Mouse (Mus musculus) brain, embryonic 14.5 days (tissue): ENCODE measurements around the gene Tmprss9.

Source experiments
- CTCF ChIP-seq: fragments of 200-500 bp; IDR thresholded peaks from 2 replicates; pipeline ENCODE4 v1.5.1; 2012; ENCODE audit warnings: inconsistent platforms, mild to moderate bottlenecking, moderate library complexity, borderline replicate concordance; ENCODE audit not compliant: insufficient read depth, insufficient read length; ENCODE audit errors: extremely low read depth
- POLR2A ChIP-seq: fragments of 200-500 bp; IDR thresholded peaks from 2 replicates; pipeline ENCODE4 v1.6.1; 2012; ENCODE audit warnings: mild to moderate bottlenecking, inconsistent platforms, borderline replicate concordance; ENCODE audit not compliant: poor library complexity, insufficient read depth, insufficient read length, severe bottlenecking; ENCODE audit errors: extremely low read depth

DNA sequence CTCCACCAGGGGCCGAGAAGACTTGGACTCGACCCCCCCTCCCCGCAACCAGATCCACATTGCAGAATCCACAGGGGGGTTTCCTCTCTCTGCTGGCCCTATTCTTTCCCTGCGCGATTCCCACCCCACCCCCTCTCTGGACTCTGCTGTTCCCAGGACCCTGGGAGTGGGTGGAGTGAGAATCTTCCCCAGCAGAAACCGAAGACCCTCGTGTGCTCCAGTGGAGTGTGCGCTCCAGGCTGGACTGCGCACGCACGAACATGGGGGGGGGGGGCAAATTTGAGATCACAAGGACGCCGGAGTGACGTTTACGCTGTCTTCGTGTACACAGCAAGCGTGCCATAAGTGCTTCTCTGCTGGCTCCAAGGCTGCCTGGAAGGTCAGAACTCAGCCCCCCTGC lies 64.0 kb downstream of the Tmprss9 start:
- TF ChIP-seq POLR2A = no peak
- TF ChIP-seq CTCF = no peak
